Mouse (Mus musculus): ENCODE data around the gene Rxfp3.

Gene Rxfp3

GRCm38 (mm10) chr15:11037711-11038110, at the start of gene Rxfp3:
TSS of gene Rxfp3 (minus strand) at chr15:11037991.
- DNase-seq (ENCODE audit: inconsistent age in 2 of 2, low spot score in 1 of 2) = no peak

DNA sequence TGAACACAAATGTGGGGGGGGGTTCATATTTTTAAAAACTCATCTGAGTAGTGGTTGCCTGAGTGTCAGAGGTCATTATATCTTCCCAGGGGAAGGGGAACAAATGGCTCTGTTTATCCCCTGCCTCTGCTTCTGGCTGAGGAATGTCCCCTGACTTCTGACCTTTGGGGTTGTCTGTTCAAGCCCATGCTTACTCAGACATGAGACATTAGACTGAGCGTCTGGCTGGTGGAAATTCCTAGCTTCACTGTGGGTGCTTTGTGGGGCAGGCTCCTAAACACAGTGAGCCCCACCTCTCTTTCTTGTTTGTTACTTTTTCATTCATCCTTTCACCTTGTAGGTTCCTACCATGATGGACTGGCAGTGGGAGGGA, 47.2 kb upstream of the Rxfp3 start:
- no peak for DNase-seq (ENCODE audit: inconsistent age in 2 of 2, low spot score in 1 of 2)

- no peak for DNase-seq (ENCODE audit: inconsistent age in 2 of 2, low spot score in 1 of 2)
These were observed 46.6 kb upstream of the Rxfp3 start for GRCm38 (mm10) chr15:11084241-11084992.

GRCm38 (mm10) chr15:11083678-11084077, 45.9 kb upstream of the Rxfp3 start:
- no peak for DNase-seq (ENCODE audit: inconsistent age in 2 of 2, low spot score in 1 of 2)

DNA sequence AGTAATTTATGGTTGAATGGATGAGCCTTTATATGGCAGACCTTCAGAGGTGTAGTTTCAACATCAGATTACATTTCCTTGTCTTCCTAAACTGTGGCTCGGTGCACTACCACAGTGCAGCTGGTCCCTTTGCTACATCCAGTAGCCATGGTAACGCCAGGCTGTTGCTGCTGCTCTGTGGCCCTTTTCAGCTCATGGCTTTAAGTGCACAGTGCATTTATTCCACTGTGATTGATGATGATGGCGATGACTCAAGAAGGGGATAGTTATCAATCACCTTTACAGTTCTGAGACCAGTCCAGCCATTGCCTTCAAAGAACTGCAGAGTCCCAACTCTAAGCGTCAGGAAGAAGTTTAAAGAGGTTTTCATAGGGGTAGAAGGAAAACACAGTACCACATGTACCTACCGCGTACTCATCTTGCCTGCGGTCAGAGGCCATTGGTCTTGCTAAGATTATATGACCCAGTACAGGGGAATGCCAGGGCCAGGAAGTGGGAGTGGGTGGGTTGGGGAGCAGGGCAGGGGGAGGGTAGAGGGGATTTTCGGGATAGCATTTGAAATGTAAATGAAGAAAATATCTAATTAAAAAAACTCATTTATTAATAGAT, 45.3 kb upstream of the Rxfp3 start:
- no peak for DNase-seq (ENCODE audit: inconsistent age in 2 of 2, low spot score in 1 of 2)

DNA sequence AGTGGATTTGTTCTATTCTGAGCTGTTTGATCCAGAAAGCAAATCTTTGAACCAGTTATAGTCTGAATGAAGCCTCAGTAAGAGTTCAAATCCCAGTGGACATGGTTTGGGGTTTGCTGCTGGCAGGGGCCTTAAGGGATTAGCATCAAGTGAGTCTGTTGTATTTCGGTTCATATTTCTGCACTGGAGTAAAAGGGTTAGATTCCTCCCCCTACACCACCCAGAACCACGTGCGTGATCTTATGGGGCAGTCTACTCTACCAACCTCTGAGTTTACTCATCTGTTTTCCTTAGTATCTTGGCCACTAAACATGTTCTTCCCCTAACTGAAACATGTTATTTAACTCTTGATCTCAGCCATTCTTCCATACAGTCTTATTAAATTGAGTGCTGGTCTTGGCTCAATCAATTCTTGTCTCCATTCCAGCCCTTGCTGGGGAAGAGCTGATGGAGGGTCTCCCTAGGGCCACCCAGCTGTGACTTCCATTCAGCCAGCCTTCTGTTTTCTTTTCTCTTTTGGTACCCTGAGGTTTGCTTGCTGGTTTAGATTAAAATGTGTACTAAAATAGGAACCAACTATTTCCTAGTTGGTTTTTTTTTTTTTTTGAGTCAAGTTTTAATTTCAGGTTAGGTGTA, 38.1 kb upstream of the Rxfp3 start:
- no peak for DNase-seq (ENCODE audit: inconsistent age in 2 of 2, low spot score in 1 of 2)

DNA sequence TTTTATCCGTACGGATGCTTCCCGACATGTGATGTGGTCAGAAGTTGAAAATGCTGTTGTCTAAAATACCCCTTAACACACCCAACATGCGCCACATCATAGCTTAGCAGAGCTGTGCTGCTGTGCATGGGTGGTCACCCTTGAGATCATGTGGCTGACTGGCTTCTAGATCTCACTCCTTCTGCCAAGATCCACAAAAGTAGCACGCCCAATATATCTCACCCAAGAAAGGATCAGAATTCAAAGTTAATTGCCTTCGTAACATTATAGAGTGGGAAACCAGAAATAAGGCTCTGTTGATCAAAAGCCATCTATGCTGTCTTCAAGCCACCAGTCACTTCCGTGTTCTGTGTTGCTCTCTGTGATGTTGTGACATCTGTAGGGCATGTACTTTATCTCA, 30.1 kb upstream of the Rxfp3 start:
- DNase-seq (ENCODE audit: inconsistent age in 2 of 2, low spot score in 1 of 2) = no peak

- DNase-seq (ENCODE audit: inconsistent age in 2 of 2, low spot score in 1 of 2) = no peak
These were observed 28.5 kb upstream of the Rxfp3 start for GRCm38 (mm10) chr15:11066299-11066698.

DNA sequence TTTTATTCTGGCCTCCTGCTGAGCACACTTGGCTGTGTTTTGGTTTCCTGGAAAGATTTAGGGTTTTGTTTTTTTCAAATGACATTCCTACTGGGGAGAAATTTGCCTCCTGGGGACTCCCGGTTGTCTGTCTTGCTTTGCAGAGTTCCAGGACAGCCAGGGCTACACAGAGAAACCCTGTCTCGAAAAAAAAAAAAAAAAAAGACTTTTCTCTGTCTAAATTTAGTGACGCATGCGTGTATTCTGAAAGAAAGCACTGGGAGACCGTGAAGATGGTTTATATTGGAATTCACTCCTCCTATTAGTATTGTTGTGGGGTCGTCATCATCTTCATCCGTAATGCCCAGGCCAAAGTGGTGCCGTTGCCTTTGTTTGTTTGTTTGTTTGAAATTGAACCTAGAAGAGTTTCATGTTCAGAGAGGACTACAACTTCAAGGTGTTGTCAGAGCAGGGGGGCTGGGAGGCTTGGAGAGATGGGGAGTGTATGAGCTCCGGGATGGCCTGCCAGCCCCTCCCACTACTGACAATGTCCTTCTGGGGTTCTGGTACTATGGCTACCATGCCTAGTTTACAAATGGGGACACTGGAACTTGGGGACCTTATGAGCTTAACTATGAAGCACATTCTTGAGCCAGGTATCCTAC, 27.9 kb upstream of the Rxfp3 start:
- peak in 1 of 2 experiments; percentile 31 for DNase-seq (ENCODE audit: inconsistent age in 2 of 2, low spot score in 1 of 2)

- DNase-seq (ENCODE audit: inconsistent age in 2 of 2, low spot score in 1 of 2) = peak; percentile 50 to 70
These were observed 27.0 kb upstream of the Rxfp3 start, which contains the start of gene Adamts12 for GRCm38 (mm10) chr15:11064558-11065411. TSS of gene Adamts12 (plus strand) at chr15:11064790.

GRCm38 (mm10) chr15:11064160-11064557, 26.4 kb upstream of the Rxfp3 start:
- peak in 1 of 2 experiments; percentile 54 for DNase-seq (ENCODE audit: inconsistent age in 2 of 2, low spot score in 1 of 2)

GRCm38 (mm10) chr15:11062903-11063302, 25.1 kb upstream of the Rxfp3 start:
- DNase-seq (ENCODE audit: inconsistent age in 2 of 2, low spot score in 1 of 2) = no peak

DNA sequence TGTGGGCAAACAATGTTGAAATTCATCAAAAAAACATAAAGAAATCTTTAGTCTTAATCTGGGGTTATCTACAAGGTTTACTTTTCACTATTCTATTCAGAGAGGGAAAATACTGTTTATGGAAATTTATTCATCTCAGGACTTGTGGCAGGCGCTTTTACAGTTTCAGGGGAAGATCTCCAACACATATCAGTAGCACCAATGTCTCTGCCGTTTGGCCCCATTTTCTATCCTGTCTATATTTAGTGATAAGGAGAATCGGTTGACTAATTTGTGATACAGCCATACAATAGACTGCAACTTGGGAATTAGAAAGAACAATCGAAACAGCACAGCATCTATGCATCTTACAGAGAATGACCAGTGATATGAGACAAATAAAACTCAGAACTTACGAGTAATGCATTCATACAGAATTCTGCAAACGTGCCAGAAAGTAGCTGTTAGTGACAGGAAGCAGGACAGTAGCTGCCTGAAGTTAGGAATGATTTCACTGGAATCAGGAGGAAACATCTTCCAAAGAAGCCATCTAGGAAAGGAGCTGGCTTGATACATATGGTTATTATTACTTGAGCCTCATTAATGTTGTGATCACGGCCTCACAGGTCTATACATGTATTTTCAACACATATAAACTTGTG, 16.8 kb upstream of the Rxfp3 start:
- no peak for DNase-seq (ENCODE audit: inconsistent age in 2 of 2, low spot score in 1 of 2)

GRCm38 (mm10) chr15:11053678-11054439, 16.1 kb upstream of the Rxfp3 start:
- peak in 1 of 2 experiments; percentile 9 for DNase-seq (ENCODE audit: inconsistent age in 2 of 2, low spot score in 1 of 2)

- DNase-seq (ENCODE audit: inconsistent age in 2 of 2, low spot score in 1 of 2) = no peak
These were observed 5.0 kb upstream of the Rxfp3 start for GRCm38 (mm10) chr15:11042828-11043227.

- DNase-seq (ENCODE audit: inconsistent age in 2 of 2, low spot score in 1 of 2) = no peak
These were observed 3.4 kb upstream of the Rxfp3 start for GRCm38 (mm10) chr15:11041229-11041628.

- DNase-seq (ENCODE audit: inconsistent age in 2 of 2, low spot score in 1 of 2) = peak in 1 of 2 experiments; percentile 44
These were observed 2.3 kb upstream of the Rxfp3 start for GRCm38 (mm10) chr15:11040067-11040466.

GRCm38 (mm10) chr15:11038476-11038875, 685 bp upstream of the Rxfp3 start:
- peak in 1 of 2 experiments; percentile 83 for DNase-seq (ENCODE audit: inconsistent age in 2 of 2, low spot score in 1 of 2)

DNA sequence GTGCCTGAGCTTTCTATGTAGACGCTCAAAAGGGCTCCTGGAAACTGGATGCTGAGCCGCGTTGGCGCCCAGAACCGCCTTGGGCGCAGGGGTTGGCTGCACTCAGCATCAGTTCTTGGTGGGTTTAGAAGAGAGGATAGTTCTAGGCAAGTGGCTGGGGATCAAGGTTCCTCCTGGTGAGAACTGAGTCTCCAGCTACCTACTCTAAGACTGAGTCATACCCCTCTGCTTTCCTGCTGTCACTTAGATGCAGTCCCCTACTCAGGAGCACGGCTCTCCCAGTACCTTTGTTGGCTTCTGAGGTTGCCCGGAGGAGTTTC, 455 bp downstream of the Rxfp3 start:
- no peak for DNase-seq (ENCODE audit: inconsistent age in 2 of 2, low spot score in 1 of 2)
